Mouse (Mus musculus): Measurements from ENCODE around the gene Gm7735.
"Not testable (repeated sequence)": the region's sequence is repeated elsewhere in the genome, so short reads cannot be mapped to it uniquely, and the experiment has no call there.

The Gm7735 gene

DNA sequence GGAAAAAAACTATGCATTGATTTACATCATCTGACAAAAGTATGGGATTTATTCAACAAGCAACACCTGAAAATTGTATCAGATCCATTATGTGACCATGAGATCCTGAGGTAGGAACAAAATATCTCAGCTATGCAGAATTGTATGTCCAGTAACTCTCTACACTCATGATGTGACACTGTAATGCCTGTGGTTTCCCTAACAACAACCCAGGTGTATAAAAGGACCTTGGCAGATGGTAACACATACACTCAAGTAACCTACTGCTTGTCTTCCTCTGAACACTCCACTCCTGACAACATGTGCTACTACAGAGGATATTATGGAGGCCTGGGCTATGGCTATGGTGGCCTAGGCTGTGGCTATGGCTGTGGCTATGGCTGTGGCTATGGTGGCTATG is at the start of gene Gm7735:
Gm7735 (plus strand) TSS at position 301 of the 400 bp plus-strand sequence.
- not testable (repeated sequence) for DNase-seq (ENCODE audit: low spot score in 2 of 2)

GRCm38 (mm10) chr16:89140551-89140950 is 28.7 kb upstream of the Gm7735 start, which contains the start of gene Gm6358:
Gene Gm6358 (plus strand): TSS chr16:89140851.
- DNase-seq (ENCODE audit: low spot score in 2 of 2): no peak

- DNase-seq (ENCODE audit: low spot score in 2 of 2): no peak
These were observed 18.5 kb upstream of the Gm7735 start, which contains the start of gene Gm10061 for GRCm38 (mm10) chr16:89150786-89151185. Gene Gm10061 (plus strand): TSS chr16:89151086.

GRCm38 (mm10) chr16:89157652-89158051 is 11.6 kb upstream of the Gm7735 start, which contains the start of gene Gm9789:
Gene Gm9789 (plus strand): TSS chr16:89157952.
- no peak for DNase-seq (ENCODE audit: low spot score in 2 of 2)

- no peak for DNase-seq (ENCODE audit: low spot score in 2 of 2)
These were observed 5.1 kb downstream of the Gm7735 start, which contains the start of gene 1110057P08Rik for GRCm38 (mm10) chr16:89174435-89174834. Gene 1110057P08Rik (plus strand): TSS chr16:89174735.

DNA sequence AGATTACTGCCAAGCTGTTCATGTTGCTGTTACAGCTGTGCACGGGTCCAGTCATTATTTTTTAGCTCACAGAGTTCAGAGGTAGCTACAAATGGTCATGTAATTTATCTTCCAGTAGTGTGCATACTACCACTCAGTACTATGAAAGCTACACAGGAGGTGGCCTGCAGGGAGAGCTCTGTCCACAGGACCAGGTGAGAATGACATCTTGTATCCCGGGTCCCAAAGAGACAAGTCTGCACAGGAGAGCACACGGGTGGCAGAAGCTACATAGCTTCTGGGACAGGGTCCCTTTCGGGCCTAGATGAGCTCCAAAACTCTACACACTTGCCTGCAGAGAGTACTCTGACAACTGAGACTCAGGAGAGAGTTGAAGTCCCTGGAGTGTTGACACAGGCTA is 19.3 kb downstream of the Gm7735 start:
- no peak for DNase-seq (ENCODE audit: low spot score in 2 of 2)

DNA sequence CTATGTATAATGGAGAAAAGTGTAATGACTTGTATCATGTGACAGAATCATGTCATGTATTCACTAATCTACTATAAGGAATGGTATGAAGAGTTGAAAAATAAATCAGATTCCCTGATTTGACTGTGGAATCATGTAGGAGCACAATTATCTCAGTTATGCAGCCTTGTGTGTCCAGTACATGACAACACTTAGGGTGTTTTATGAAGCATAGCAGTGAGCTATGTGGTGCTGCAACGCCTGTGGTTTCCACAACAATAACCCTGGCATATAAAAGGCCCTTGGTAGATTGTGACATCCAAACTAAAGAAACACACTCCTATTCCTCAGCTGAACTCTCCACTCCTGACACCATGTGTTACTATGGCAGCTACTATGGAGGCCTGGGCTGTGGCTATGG is 36.3 kb downstream of the Gm7735 start, which contains the start of gene Krtap20-2:
Krtap20-2 (plus strand) TSS at position 301 of the 400 bp plus-strand sequence.
- no peak for DNase-seq (ENCODE audit: low spot score in 2 of 2)
